Mouse (Mus musculus): ENCODE results near the gene Pmpca.
"Not testable (repeated sequence)": the region's sequence is repeated elsewhere in the genome, so short reads cannot be mapped to it uniquely, and the experiment has no call there.

Gene Pmpca

DNA sequence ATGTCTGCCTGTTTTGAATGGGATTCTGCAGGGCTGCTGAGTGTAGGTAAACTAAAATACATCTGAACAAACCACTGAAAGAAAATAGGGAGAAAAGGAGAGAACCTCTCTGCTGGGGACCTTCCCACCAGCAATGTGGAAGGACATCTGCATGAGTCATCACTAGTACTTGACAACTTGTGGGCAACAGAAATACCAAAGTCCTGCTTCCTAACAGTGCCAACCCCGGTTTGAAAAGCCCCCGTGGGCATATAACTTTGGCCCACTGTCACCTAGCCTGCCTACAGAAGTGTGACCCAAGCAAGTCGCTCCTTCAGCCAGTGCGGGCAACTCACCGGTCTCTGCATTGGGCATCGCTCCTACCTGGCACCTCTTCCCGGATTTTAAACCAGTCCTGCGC is 16.7 kb upstream of the Pmpca start:
- no peak for DNase-seq

DNA sequence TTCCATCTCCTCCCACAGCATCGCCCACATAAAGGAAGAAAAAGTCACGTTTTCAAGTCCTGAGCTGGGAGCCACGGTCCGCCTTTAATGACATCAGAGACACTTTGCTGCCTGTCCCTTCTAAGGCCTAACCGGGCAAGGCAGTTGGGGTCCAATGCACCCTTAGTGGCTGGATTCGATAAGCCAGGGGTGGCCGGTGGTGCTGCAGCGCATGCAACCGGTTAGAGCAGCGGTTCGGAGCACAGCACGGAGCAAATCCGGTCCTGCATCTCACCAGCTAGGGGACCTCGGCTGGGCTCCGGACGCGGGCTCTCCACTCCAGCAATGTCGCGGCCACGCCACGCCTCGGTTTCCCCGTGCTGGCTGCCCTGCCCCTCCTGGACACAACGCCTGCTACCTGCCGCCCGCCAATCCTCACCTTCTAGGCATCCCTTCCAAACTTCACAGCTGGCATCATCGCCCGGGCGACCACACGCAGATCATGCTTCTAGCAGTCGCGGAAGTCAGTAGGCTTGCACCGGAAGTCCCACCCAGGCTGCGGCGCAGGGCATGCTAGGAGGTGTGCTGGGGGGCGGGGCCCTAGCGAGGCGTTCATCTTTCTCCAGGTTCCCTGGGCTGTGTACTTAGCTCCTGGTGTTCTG is 8.9 kb upstream of the Pmpca start, which contains the start of gene Snapc4:
Snapc4 (minus strand) TSS at position 523 of the 641 bp plus-strand sequence.
- peak; percentile 89 for DNase-seq

DNA sequence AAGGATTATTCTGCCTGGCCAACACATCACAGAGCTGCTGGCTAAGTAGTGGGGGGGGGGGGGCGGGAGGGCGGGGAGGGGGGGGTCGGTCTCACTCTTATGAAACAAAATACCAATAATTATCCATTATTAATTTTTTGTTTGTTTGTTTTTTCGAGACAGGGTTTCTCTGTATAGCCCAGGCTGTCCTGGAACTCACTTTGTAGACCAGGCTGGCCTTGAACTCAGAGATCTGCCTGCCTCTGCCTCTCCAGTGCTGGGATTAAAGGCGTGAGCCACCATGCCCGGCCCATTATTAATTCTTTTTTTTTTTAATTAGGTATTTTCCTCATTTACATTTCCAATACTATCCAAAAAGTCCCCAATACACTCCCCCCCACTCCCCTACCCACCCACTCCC is 8.3 kb upstream of the Pmpca start:
- not testable (repeated sequence) for DNase-seq

DNA sequence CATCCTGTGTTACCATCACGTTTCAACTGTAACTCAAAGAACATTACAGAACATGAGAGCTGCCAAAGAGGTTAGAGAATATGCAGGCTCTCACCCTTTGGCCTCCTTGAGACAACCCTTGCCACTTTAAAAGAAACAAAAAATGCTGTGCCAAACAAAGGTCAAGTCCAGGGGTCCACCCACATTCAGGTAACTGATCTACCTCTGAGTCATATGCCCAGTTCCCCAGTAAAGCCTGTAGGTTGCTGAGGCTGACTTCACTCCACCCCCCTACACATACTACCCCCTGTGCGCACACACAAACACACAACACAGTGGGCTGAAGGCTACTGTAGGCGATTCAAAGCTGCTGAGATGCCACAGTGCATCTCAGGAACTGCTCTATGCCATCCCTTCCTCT is 1.4 kb upstream of the Pmpca start:
- DNase-seq, result no peak

DNA sequence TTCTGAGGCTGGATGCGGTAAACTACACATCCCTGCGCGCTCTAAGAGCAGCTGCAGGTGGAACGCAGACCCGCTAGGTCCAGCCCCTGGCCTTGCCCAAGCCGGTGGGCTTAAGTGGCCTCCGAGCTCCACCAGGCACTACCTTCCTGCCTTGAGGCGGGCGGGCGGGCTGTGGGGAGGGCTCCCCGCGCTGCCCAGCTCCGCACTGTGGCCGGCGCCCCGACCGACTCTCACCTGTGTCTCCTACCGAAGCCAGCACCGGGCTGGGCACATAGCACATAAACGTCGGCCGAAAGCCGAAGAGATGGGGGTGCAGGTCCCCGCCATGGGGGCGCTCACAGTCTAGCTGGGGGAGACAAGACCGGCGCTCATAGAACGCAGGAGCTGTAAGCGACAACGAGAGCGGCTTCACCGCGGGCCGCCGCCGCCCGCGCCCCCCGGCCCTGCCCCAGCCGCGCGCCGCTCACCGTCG is 421 bp upstream of the Pmpca start:
- DNase-seq, result no peak

DNA sequence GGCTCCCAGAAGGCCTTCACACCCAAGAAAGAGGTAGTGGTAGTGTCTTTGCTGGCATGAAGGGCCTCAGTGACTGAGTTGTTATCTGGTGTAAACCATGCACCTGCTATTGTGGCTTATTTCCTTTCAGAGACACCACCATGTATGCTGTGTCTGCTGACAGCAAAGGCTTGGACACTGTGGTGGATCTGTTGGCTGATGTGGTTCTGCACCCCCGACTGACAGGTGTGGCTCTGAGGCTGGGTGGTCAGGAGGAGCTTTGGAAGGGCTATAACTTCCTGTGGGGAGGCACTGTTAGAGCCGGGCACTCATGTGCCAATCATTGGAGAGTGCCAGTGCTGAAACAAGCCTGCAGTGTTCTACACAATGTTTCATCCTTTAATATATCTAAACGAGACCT is 1.8 kb downstream of the Pmpca start:
- DNase-seq, result no peak

DNA sequence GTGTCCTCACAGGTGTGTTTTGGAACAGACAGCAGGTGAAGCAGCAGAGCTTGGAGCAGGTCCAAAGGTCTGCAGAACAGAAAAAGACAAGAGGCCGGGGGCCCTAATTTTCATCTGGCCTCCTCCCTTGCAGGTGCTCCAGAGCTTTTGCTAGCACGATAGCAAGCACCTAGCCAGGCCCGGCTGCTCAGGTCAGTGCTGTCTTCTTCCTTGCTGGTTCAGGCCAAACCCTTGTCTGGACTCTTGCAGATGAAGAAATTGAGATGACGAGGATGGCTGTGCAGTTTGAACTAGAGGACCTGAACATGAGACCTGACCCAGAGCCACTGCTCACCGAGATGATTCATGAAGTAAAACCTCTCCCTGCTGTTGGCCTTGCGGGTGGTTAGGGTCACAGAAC is 2.5 kb downstream of the Pmpca start:
- no peak for DNase-seq

DNA sequence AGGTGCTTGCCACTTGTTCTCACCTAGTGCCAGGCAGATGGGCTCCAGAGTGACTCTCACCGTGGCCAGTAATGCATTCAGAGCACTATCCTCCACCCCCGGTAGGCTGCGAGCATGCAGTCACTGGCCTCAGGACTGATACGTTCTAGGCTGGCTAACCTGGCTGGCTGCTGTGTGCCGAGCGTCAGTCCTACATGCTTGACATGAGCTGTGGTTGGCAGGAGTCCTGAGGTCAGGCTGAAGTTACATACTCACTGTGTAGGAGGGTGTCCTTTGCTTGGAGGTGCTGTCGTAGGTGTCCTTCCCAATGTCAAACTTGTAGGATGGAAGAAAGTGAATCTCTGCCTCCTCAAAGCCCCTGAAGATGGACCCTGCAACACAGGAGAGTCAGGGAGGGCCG is 9.8 kb downstream of the Pmpca start:
- no peak for DNase-seq

DNA sequence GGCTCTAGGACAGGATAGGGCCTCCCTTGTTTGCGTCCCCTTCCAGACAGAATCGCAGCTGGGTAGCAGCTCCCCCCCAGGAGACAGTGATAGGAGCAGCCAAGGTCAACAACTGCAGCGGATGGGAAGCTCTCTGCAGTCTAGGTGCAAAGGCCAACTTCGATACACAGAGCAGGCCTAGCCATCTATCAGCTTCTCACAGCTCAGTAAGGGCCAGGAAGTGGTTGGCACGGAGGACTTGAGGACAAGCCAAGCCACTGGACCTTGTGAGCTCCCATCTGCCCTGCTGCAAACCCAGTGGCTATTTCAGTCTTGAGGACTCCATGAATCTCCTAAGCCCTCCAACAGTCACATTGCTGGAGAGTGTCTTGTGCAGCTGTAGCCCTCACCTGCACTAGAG is 10.5 kb downstream of the Pmpca start:
- DNase-seq, result no peak

DNA sequence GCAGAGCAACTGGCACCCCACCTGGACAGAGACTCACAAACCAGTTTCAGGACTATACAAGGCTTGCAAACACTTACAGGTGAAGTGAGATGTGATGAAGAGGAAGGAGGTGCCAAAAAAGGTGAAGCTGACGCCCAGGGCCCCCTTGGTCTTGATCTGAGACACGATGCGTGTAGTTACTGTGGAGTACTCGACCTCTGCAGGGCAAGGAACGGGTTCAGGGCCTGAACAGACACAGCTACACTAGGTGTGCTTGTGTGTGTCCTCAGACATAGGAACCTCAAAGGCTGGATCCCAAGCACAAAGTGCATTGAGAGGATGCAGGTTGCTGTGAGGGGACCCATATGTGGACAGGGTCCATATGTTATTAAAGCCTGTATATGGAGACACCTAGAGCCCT is 11.2 kb downstream of the Pmpca start:
- no peak for DNase-seq

DNA sequence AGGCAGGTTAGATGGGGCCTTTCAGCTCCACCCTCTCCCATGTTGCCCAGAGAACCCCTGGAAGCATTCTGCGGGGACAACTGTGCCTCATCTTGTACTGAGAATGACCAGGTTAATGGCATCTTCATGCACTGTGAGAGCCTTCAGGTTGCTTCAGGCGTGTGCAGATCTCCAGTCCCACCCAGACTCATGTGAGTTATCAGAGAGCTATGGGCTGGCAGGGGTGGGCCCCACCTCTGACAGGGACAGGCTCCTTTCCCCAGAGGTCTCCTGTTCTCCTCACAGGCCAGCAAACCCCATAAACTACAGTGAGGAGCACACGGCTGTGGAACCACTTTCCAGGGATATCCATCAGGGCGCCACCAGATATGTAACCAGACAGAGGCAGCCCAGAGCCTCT is 11.9 kb downstream of the Pmpca start:
- no peak for DNase-seq

DNA sequence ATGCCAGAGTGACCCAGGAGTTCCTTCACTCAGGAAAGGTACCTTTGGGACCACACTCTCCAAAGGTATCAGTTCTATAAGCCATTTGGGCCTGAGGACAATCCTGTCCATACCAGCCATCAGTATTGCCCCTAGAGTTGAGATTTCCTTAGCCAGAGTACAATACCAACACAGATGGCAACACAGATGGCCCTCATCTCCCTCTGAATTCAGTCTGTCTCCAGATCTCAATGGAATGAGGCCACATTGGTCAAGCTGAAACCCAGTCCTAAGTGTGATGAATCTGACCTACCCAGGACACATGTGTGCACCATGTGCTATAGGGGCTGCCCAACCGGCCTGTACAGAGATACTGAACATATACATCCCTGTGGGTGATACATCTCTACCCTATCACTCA is 13.1 kb downstream of the Pmpca start:
- DNase-seq, result no peak

DNA sequence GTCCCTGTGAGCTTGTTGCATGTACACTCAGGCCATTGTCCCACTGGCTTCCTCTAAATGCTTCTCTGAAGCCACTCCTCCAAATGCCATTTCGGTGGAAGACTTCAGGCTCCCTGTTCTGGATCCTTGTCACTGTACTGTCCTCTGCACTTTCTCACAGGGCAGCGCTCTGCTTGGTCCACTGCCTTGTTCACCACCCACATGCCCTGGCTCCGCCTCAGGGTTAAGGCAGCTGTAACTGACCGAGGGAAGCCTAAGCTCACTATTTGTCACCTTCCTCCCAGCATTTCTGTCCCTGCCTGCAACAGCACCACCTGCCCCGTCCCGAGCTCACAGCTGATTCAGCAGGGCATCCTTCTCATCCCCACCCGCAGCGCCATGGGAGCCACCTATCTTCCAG is 14.2 kb downstream of the Pmpca start:
- no peak for DNase-seq

DNA sequence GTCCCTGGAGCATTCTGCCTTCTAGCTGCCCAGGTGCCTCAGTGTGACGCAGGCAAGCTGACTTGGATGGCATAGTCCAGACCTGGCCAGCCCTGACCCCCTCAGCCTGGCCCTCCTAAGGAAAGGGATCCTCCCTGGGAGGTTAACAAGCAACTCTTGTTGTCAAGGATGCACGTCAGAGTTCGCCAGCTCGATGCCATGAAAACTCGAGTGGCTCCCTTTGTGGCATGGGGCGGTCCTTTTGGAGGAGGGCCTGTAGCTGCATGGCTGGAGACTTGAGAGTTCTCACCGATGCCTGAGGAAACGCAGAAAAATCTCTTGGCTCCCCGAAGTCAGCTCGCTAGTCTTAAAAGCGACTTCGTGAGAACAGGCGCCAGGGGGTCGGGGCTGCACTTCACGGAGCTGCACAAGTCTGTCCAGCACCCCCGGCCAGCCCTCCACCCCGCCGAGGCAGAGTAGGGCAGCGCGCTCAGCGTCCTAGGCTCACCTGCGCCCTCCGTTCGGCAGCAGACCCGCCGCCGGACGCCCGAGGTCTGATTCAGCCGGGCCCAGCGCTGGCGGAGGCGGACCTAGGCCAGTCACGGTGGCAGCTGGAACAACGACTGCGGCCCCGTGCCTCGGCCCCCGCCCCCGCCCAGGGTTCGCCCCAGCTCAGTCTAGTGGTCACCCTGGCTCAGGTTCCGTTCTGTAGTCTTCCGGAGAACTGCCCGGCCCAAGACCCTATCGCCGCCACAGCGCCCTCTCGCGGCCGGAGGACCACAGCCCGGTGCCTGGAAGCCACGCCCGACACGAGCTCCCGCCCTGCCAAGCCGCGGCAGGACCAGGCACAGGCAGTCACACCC is 19.6 kb downstream of the Pmpca start, which contains the start of gene Inpp5e:
Inpp5e (minus strand) TSS at position 689 of the 842 bp plus-strand sequence.
- peak; percentile 99 for DNase-seq

DNA sequence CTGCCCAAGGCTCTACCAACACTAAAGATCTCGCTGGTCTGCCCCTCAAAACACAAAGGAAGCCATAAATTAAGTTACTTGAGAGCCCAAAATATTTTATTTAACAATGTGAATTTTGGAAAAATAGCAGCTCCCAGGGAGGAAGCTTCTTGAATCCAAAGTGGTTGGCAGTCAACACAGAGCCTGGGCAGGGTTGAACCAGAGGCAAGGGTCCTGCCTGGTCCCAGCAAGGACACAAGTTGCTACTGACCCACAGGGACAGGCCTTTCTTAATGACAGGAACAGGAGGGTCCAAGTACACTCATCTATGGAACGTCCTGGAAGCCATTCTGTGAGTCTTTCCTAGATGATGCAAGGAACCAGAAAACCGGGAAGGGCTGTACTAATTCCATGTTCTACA is 20.2 kb downstream of the Pmpca start:
- no peak for DNase-seq

DNA sequence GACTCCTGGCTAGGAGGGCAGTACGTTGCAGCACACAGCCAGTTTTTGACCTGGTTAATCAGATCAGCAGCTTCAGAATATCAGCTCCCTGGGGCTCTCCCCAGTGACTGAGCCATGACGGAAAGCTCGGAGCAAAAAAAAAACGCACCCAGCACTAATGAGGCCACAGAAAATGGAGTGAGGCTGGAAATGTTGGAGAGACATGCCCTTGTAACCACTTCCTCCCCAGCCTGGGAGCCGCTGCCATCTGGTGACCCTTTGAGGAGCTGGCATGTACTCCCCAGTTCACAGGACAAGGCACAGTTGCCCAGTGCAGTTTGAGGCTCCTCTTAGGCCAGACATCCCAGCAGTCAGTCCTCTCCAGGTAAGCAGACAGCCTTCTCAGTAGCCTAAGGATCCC is 21.0 kb downstream of the Pmpca start:
- DNase-seq, result no peak

DNA sequence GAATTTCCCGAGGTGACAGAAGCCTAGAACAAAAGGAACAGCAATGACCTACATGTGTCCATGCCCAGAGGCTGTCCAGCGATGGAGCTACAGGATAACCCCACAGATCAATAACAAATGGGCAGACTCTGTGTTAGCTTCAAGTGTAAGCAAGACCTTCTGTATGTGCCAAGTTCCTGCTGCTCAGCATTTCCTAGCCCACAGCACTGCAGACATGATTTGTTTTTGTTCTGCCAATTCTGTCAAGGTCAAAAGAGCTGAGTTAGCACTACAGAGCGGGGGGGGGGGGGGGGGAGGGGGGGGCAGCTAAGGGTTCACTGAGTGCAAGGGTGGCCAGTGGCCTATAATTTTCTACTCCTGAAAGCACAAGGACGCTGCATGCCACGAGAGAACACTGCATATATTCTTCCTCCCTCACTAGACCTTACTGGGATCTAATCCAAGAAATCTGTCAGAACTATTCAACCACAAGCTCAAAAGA is 21.8 kb downstream of the Pmpca start:
- no peak for DNase-seq

DNA sequence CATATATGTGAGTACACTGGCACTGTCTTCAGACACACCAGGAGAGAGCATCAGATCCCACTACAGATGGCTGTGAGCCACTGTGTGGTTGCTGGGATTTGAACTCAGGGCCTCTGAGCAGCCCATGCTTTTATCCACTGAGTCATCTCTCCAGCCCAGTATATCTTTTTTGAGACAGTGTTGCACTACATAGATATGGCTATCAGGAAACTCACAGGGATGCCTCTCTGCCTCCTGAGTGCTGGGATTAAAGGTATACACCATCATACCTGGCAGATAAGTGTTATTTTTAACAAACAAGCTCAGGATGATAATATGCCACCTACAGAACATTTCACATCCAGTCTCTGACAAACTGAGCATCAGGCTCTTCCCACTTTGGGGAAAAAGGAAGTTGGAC is 27.9 kb downstream of the Pmpca start:
- DNase-seq, result no peak

DNA sequence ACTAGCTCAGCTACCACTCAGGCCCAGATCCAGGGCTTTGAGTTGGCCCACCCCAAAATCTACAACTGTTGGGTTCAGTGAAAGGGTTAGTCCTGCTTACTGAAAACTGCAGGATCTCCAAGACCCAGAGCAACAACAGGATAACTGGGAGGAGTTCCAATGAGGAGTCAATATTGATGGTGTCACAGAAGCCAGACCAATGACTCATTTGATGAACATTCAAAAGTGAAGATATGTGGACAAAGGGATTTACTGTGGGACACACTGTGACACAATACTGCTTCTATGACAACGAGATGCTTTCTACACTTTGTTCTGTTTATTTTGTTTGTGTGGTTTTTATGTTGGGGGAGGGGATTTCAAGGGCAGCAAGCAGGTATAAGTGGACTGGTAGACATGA is 29.0 kb downstream of the Pmpca start:
- no peak for DNase-seq

DNA sequence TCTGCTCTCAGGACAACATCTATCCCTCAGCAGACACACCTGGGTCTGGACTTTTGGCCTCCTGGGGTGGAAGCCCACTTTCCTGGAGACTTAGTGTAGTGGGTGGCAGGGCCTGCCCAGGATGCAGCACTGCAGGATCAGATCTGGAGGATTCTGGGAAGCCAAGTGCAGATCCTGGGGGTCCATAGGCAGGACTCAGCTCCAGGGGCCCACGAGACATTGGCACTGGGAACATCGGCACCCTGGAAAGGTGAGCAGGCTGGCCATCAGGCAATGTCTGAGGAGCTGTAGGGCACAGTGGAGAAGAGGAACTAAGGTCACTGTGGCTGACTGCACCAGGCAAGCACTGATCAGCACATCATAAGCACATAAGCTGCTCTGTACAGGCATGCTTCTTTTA is 32.8 kb downstream of the Pmpca start:
- DNase-seq, result no peak

DNA sequence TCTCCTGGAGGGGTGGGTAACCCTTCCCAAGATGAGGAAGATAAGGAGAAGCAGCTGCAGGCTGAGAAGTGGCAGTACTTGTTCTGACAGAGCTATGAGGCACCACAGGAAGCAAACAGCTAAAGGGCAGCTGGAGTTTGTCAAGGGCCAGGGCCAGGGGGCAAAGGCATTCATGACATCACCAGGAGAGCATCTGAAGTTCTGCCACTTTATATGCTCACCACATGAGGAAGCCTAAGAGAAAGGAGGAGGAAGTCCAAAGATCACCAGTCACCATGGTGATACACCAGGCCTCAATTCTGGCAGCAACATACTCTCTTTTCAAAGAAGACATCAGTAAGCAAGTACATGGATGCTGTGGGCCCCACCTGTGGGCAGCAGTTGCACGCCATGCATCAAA is 33.9 kb downstream of the Pmpca start:
- DNase-seq, result no peak

DNA sequence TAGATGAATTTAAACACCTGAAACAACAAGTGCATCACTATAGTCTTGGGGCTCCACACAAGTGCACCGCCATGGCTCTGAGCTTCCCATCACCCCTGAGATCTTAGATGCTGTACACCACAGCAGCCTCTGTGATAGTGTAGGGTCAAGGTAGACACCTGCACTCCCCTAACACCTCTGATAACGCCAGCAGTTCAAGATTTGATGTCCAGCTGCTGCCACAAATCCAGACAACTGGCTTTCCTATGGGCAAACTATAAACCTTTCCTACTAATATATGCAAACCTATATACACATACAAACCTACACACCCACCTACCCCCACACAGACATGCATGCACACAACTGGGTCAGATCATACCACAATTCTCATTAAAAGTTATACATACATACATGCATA is 35.4 kb downstream of the Pmpca start:
- no peak for DNase-seq

DNA sequence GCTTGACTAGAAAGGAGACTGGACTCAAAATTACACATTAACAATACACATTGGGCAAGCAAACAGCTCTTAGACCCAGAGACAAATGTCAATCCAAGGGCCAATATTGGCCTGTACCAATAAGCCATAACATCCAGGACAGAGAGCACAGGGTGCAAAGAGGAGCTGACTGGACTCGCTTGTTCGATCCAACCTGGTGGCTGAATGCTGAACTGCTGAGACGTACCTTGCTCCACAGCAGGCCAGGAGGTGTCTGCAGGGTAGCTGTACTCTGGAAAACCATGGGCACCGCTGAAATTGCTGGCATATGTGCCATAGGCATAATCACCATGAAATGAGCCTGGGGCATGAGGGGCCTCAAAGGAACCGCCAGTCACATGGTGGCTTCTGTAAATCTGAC is 40.7 kb downstream of the Pmpca start:
- no peak for DNase-seq
